Mouse (Mus musculus) lung, embryonic 14.5 days (tissue): ENCODE measurements at regions not wholly inside any gene's neighbourhood (a gene's known extent, or its start where the extent isn't known, plus 50 kb on each side); places are given as distances from the start of the nearest gene placed in this dataset.

Source experiments
- ATAC-seq: fragments of 200-750 bp; cut with Nextera tagmentation; 2 replicates; pipeline ENCODE4 v1.8.0; 2017; ENCODE audit warnings: mild to moderate bottlenecking, moderate TSS enrichment, moderate library complexity; ENCODE audit not compliant: insufficient read depth
- DNase-seq: peaks from one replicate; pipeline ENCODE4 v3.0.0-alpha.2; 2015
- H3K27ac ChIP-seq: fragments of 300-500 bp; sonication (generic); 2 replicates; pipeline ENCODE4 v1.5.1; 2014; ENCODE audit warnings: low read depth, mild to moderate bottlenecking, moderate library complexity
- H3K27me3 ChIP-seq: fragments of 300-500 bp; sonication (generic); 2 replicates; pipeline ENCODE4 v1.6.1; 2014; ENCODE audit warnings: low read length, control low read depth; ENCODE audit not compliant: insufficient read depth
- H3K36me3 ChIP-seq: fragments of 300-500 bp; sonication (generic); 2 replicates; pipeline ENCODE4 v1.6.1; 2014; ENCODE audit warnings: control low read depth; ENCODE audit not compliant: insufficient read depth
- H3K4me1 ChIP-seq: fragments of 300-500 bp; sonication (generic); 2 replicates; pipeline ENCODE4 v1.6.1; 2014; ENCODE audit warnings: antibody characterized with exemption, control low read depth; ENCODE audit not compliant: insufficient read depth
- H3K4me2 ChIP-seq: fragments of 300-500 bp; sonication (generic); 2 replicates; pipeline ENCODE4 v1.6.1; 2014; ENCODE audit warnings: mild to moderate bottlenecking
- H3K4me3 ChIP-seq: fragments of 300-500 bp; sonication (generic); 2 replicates; pipeline ENCODE4 v1.5.1; 2014; ENCODE audit warnings: low read depth, low read length
- H3K9ac ChIP-seq: fragments of 300-500 bp; sonication (generic); 2 replicates; pipeline ENCODE4 v1.6.1; 2014
- H3K9me3 ChIP-seq: fragments of 300-500 bp; sonication (generic); 2 replicates; pipeline ENCODE4 v1.6.1; 2016; ENCODE audit warnings: low read depth, low read length, control low read depth
- CTCF ChIP-seq: IDR thresholded peaks from 2 replicates; pipeline ENCODE4 v1.5.1; 2016; ENCODE audit warnings: antibody characterized with exemption, low read depth
- WGBS: fragments of 180-500 bp; shearing (Covaris S2); extraction: QIAGEN DNeasy Blood & Tissue Kit; methylation state at CpG from one replicate; pipeline ENCODE4 v1.1.7; 2014; 5-methylcytosine and 5-hydroxymethylcytosine counted together

GRCm38 (mm10) chr5:116744389-116744788, 152.8 kb upstream of the Srrm4 start:
- no peak for ATAC-seq
- no peak overlapping the region for H3K27ac ChIP-seq
- DNase-seq, result no peak
- 29% methylated on average over 10 of the region's 10 CpGs for WGBS
- H3K9ac ChIP-seq, result no peak overlapping the region
- H3K36me3 ChIP-seq, result no peaks in the 10 kb centered on the region
- H3K4me2 ChIP-seq, result no peak overlapping the region
- no peaks in the 10 kb centered on the region for H3K27me3 ChIP-seq
- no peak for TF ChIP-seq CTCF
- H3K4me1 ChIP-seq, result no peaks in the 10 kb centered on the region
- H3K4me3 ChIP-seq, result no peak overlapping the region
- H3K9me3 ChIP-seq, result no peaks in the 10 kb centered on the region

- WGBS, result 54% methylated on average over 4 of the region's 4 CpGs
- H3K4me2 ChIP-seq, result no peak overlapping the region
- no peak for TF ChIP-seq CTCF
- H3K4me3 ChIP-seq, result no peak overlapping the region
- no peak overlapping the region for H3K9ac ChIP-seq
- H3K27ac ChIP-seq, result no peak overlapping the region
- ATAC-seq (no peak), DNase-seq (no peak)
- no peaks in the 10 kb centered on the region; the same call in 1 of the 2 replicates for H3K9me3 ChIP-seq
- no peaks in the 10 kb centered on the region for H3K27me3 ChIP-seq
- H3K36me3 ChIP-seq, result no peaks in the 10 kb centered on the region
- no peaks in the 10 kb centered on the region for H3K4me1 ChIP-seq
Observed at GRCm38 (mm10) chr5:116735622-116736021, 144.0 kb upstream of the Srrm4 start.

GRCm38 (mm10) chr5:116731509-116731908, 139.9 kb upstream of the Srrm4 start:
- Histone ChIP-seq H3K36me3 (no peaks in the 10 kb centered on the region), H3K4me3 (no peak overlapping the region), H3K27me3 (no peaks in the 10 kb centered on the region), H3K27ac (no peak overlapping the region), H3K4me2 (no peak overlapping the region), H3K9ac (no peak overlapping the region), H3K4me1 (no peaks in the 10 kb centered on the region), H3K9me3 (no peaks in the 10 kb centered on the region; the same call in 1 of the 2 replicates)
- TF ChIP-seq CTCF, result 0 out of 2 replicates have a peak, but pooled peaks have one; percentile 8
- WGBS, result 85% methylated on average over 3 of the region's 3 CpGs
- no peak for ATAC-seq
- peak; percentile 1 for DNase-seq

- H3K4me3 ChIP-seq, result no peak overlapping the region
- H3K27ac ChIP-seq, result no peak overlapping the region
- no peak for DNase-seq
- H3K9ac ChIP-seq, result no peak overlapping the region
- H3K9me3 ChIP-seq, result no peaks in the 10 kb centered on the region
- no peaks in the 10 kb centered on the region for H3K36me3 ChIP-seq
- H3K27me3 ChIP-seq, result no peaks in the 10 kb centered on the region
- no peak for ATAC-seq
- 85% methylated on average over 1 of the region's 1 CpGs for WGBS
- TF ChIP-seq CTCF, result no peak
- H3K4me2 ChIP-seq, result no peak overlapping the region
- H3K4me1 ChIP-seq, result no peaks in the 10 kb centered on the region
Observed at GRCm38 (mm10) chr5:116719200-116719599, 127.6 kb upstream of the Srrm4 start.

- DNase-seq, result peak; percentile 83
- H3K9ac ChIP-seq, result no peak overlapping the region
- H3K36me3 ChIP-seq, result no peaks in the 10 kb centered on the region
- ATAC-seq, result no peak
- 28% methylated on average over 7 of the region's 7 CpGs for WGBS
- no peak for TF ChIP-seq CTCF
- H3K27me3 ChIP-seq, result no peaks in the 10 kb centered on the region
- H3K4me3 ChIP-seq, result no peak overlapping the region
- no peak overlapping the region for H3K27ac ChIP-seq
- H3K4me1 ChIP-seq, result no peaks in the 10 kb centered on the region
- no peaks in the 10 kb centered on the region for H3K9me3 ChIP-seq
- no peak overlapping the region for H3K4me2 ChIP-seq
Observed at GRCm38 (mm10) chr5:116714256-116714655, 122.6 kb upstream of the Srrm4 start.

GRCm38 (mm10) chr5:116712056-116712455, 120.4 kb upstream of the Srrm4 start:
- no peaks in the 10 kb centered on the region for H3K36me3 ChIP-seq
- H3K4me2 ChIP-seq, result no peak overlapping the region
- DNase-seq (no peak), ATAC-seq (no peak)
- WGBS, result 87% methylated on average over 3 of the region's 3 CpGs
- H3K27me3 ChIP-seq, result no peaks in the 10 kb centered on the region
- no peak overlapping the region for H3K9ac ChIP-seq
- no peak overlapping the region for H3K4me3 ChIP-seq
- no peaks in the 10 kb centered on the region for H3K4me1 ChIP-seq
- no peak for TF ChIP-seq CTCF
- no peak overlapping the region for H3K27ac ChIP-seq
- H3K9me3 ChIP-seq, result no peaks in the 10 kb centered on the region

- WGBS, result 22% methylated on average over 6 of the region's 6 CpGs
- Histone ChIP-seq H3K27me3 (no peaks in the 10 kb centered on the region), H3K4me3 (no peak overlapping the region), H3K36me3 (no peaks in the 10 kb centered on the region), H3K27ac (no peak overlapping the region), H3K9ac (no peak overlapping the region), H3K4me2 (no peak overlapping the region), H3K4me1 (no peaks in the 10 kb centered on the region), H3K9me3 (no peaks in the 10 kb centered on the region)
- ATAC-seq, result no peak
- TF ChIP-seq CTCF, result no peak
- DNase-seq, result no peak
Observed at GRCm38 (mm10) chr5:116708505-116708904, 116.9 kb upstream of the Srrm4 start.

GRCm38 (mm10) chr5:116662466-116662865, 70.8 kb upstream of the Srrm4 start:
- no peak for TF ChIP-seq CTCF

More at GRCm38 (mm10) chr5:116662466-116662865, 70.8 kb upstream of the Srrm4 start:
- no peak for ATAC-seq
- WGBS, result 64% methylated on average over 5 of the region's 5 CpGs
- no peaks in the 10 kb centered on the region for H3K36me3 ChIP-seq
- peak overlapping the region; percentile 36; the same call in 1 of the 2 replicates for H3K27ac ChIP-seq
- H3K4me2 ChIP-seq, result no peak overlapping the region
- H3K4me1 ChIP-seq, result no peaks in the 10 kb centered on the region
- H3K9ac ChIP-seq, result no peak overlapping the region
- H3K9me3 ChIP-seq, result no peaks in the 10 kb centered on the region
- H3K27me3 ChIP-seq, result no peaks in the 10 kb centered on the region
- H3K4me3 ChIP-seq, result no peak overlapping the region
- peak; percentile 2 for DNase-seq
